Mouse (Mus musculus): Measurements from ENCODE around the gene Rrbp1.

DNA sequence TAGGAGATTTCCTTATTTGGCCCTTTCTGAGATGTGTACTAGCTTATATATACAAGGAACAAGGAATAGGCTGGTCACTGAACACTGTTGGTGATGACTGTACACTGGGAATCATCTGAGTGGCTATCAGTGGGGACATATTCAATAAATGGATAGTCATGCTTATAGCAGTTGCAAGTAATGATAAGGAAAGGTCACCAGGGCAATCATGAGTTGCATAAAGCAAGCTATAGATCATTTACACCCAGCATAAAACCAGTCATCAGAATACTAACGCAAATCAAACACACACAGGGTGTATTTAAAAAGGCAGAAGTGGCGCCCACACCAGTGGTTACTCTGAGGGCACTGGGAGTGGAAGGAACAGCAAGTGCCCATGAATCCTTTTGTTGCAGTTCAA lies 98.9 kb downstream of the Rrbp1 start:
- TF ChIP-seq MAX (IDR thresholded peaks at IDR 0.05; ENCODE audit: low read depth) (no peak), POLR2A (IDR thresholded peaks at IDR 0.05; ENCODE audit: insufficient read length, low read depth) (no peak), MYOG (IDR thresholded peaks at IDR 0.05; ENCODE audit: control insufficient read depth in 1 of 3, insufficient read depth in 1 of 3, insufficient read length in 2 of 3, low read depth in 2 of 3) (no peak), E2F4 (IDR thresholded peaks at IDR 0.05; ENCODE audit: insufficient read depth) (no peak), CEBPB (IDR thresholded peaks at IDR 0.05; ENCODE audit: insufficient read depth, poor library complexity, severe bottlenecking) (no peak), POLR2AphosphoS2 (IDR thresholded peaks at IDR 0.05; ENCODE audit: insufficient read length, low read depth) (no peak), TCF12 (IDR thresholded peaks at IDR 0.05; ENCODE audit: insufficient read depth, poor library complexity, severe bottlenecking) (no peak), SRF (IDR thresholded peaks at IDR 0.05; ENCODE audit: control insufficient read depth, insufficient read length, low read depth) (no peak)

All from myocyte (in vitro differentiated cells).